Mouse (Mus musculus): ENCODE data around the gene Gtf3c1. TPM values are rescaled to one million over a fixed set of nuclear protein-coding genes. Genes with fewer than 3 reads are reported as not detected.

Gene Gtf3c1
- polyA plus RNA-seq, 1 experiment from 2014 or later: 37.0 TPM

- Histone ChIP-seq H3K4me1 (ENCODE audit: insufficient read depth) (no peaks in the 10 kb centered on the region), H3K36me3 (ENCODE audit: insufficient read depth) (no peaks in the 10 kb centered on the region), H3K4me2 (no peak overlapping the region), H3K27ac (ENCODE audit: low read depth) (no peak overlapping the region), H3K9me3 (ENCODE audit: low read depth, low read length) (no peaks in the 10 kb centered on the region), H3K4me3 (ENCODE audit: low read depth, low read length) (no peak overlapping the region), H3K27me3 (ENCODE audit: insufficient read depth, low read length) (no peaks in the 10 kb centered on the region), H3K9ac (no peak overlapping the region)
- no peak for ATAC-seq (ENCODE audit: insufficient read depth)
- no peak for TF ChIP-seq CTCF (IDR thresholded peaks at IDR 0.05; ENCODE audit: low read depth)
- no peak for DNase-seq
- WGBS: 66% methylated on average over 2 of the region's 2 CpGs
Measured at GRCm38 (mm10) chr7:125606265-125607164, 101.1 kb downstream of the Gtf3c1 start.

- H3K9ac ChIP-seq: no peak overlapping the region
- 37% methylated on average over 4 of the region's 4 CpGs for WGBS
- 0 out of 2 replicates have a peak, but pooled peaks cover under 1% of the 10 kb centered on the region for H3K4me1 ChIP-seq (ENCODE audit: insufficient read depth)
- DNase-seq (no peak), ATAC-seq (ENCODE audit: insufficient read depth) (no peak)
- no peak overlapping the region for H3K4me3 ChIP-seq (ENCODE audit: low read depth, low read length)
- H3K27ac ChIP-seq (ENCODE audit: low read depth): no peak overlapping the region
- no peaks in the 10 kb centered on the region for H3K9me3 ChIP-seq (ENCODE audit: low read depth, low read length)
- H3K36me3 ChIP-seq (ENCODE audit: insufficient read depth): no peaks in the 10 kb centered on the region
- no peak for TF ChIP-seq CTCF (IDR thresholded peaks at IDR 0.05; ENCODE audit: low read depth)
- H3K27me3 ChIP-seq (ENCODE audit: insufficient read depth, low read length): no peaks in the 10 kb centered on the region
- no peak overlapping the region for H3K4me2 ChIP-seq
Measured at GRCm38 (mm10) chr7:125605725-125606139, 101.8 kb downstream of the Gtf3c1 start.

GRCm38 (mm10) chr7:125604362-125605319 is 102.9 kb downstream of the Gtf3c1 start:
- TF ChIP-seq CTCF (IDR thresholded peaks at IDR 0.05; ENCODE audit: low read depth): no peak
- ATAC-seq (ENCODE audit: insufficient read depth) (no peak), DNase-seq (no peak)
- H3K27ac ChIP-seq (ENCODE audit: low read depth): no peak overlapping the region
- H3K4me3 ChIP-seq (ENCODE audit: low read depth, low read length): no peak overlapping the region
- 72% methylated on average over 12 of the region's 12 CpGs for WGBS
- H3K36me3 ChIP-seq (ENCODE audit: insufficient read depth): no peaks in the 10 kb centered on the region
- H3K4me1 ChIP-seq (ENCODE audit: insufficient read depth): 0 out of 2 replicates have a peak, but pooled peaks cover 2% of the 10 kb centered on the region
- no peak overlapping the region for H3K4me2 ChIP-seq
- no peaks in the 10 kb centered on the region for H3K27me3 ChIP-seq (ENCODE audit: insufficient read depth, low read length)
- no peaks in the 10 kb centered on the region for H3K9me3 ChIP-seq (ENCODE audit: low read depth, low read length)
- H3K9ac ChIP-seq: no peak overlapping the region

GRCm38 (mm10) chr7:125603185-125603631 is 104.4 kb downstream of the Gtf3c1 start, which contains the start of gene Il21r:
Gene Il21r, plus strand, starts transcription at chr7:125603429.
- ATAC-seq (ENCODE audit: insufficient read depth): no peak
- TF ChIP-seq CTCF (IDR thresholded peaks at IDR 0.05; ENCODE audit: low read depth): no peak
- H3K27me3 ChIP-seq (ENCODE audit: insufficient read depth, low read length): no peaks in the 10 kb centered on the region
- H3K9ac ChIP-seq: no peak within 1 kb of the TSS
- H3K27ac ChIP-seq (ENCODE audit: low read depth): no peak within 1 kb of the TSS
- H3K36me3 ChIP-seq (ENCODE audit: insufficient read depth): no peaks in the 10 kb centered on the region
- no peak within 1 kb of the TSS for H3K4me2 ChIP-seq
- H3K4me3 ChIP-seq (ENCODE audit: low read depth, low read length): no peak within 1 kb of the TSS
- no peak for DNase-seq
- 0 out of 2 replicates have a peak, but pooled peaks cover 2% of the 10 kb centered on the region for H3K4me1 ChIP-seq (ENCODE audit: insufficient read depth)
- H3K9me3 ChIP-seq (ENCODE audit: low read depth, low read length): no peaks in the 10 kb centered on the region
- 61% methylated on average over 11 of the region's 11 CpGs for WGBS

- no peak for ATAC-seq (ENCODE audit: insufficient read depth)
- H3K4me3 ChIP-seq (ENCODE audit: low read depth, low read length): no peak overlapping the region
- no peaks in the 10 kb centered on the region for H3K27me3 ChIP-seq (ENCODE audit: insufficient read depth, low read length)
- H3K27ac ChIP-seq (ENCODE audit: low read depth): no peak overlapping the region
- 0 out of 2 replicates have a peak, but pooled peaks cover 2% of the 10 kb centered on the region for H3K4me1 ChIP-seq (ENCODE audit: insufficient read depth)
- H3K9ac ChIP-seq: no peak overlapping the region
- WGBS: 62% methylated on average over 11 of the region's 11 CpGs
- no peaks in the 10 kb centered on the region for H3K36me3 ChIP-seq (ENCODE audit: insufficient read depth)
- H3K4me2 ChIP-seq: no peak overlapping the region
- TF ChIP-seq CTCF (IDR thresholded peaks at IDR 0.05; ENCODE audit: low read depth): no peak
- DNase-seq: no peak
- no peaks in the 10 kb centered on the region for H3K9me3 ChIP-seq (ENCODE audit: low read depth, low read length)
Measured at GRCm38 (mm10) chr7:125601821-125602448, 105.6 kb downstream of the Gtf3c1 start.

- Histone ChIP-seq H3K4me3 (ENCODE audit: low read depth, low read length) (no peak overlapping the region), H3K4me2 (no peak overlapping the region), H3K27me3 (ENCODE audit: insufficient read depth, low read length) (no peaks in the 10 kb centered on the region), H3K27ac (ENCODE audit: low read depth) (no peak overlapping the region), H3K4me1 (ENCODE audit: insufficient read depth) (0 out of 2 replicates have a peak, but pooled peaks cover 2% of the 10 kb centered on the region), H3K9ac (no peak overlapping the region), H3K9me3 (ENCODE audit: low read depth, low read length) (no peaks in the 10 kb centered on the region), H3K36me3 (ENCODE audit: insufficient read depth) (no peaks in the 10 kb centered on the region)
- ATAC-seq (ENCODE audit: insufficient read depth) (no peak), DNase-seq (no peak)
- WGBS: 81% methylated on average over 6 of the region's 6 CpGs
- no peak for TF ChIP-seq CTCF (IDR thresholded peaks at IDR 0.05; ENCODE audit: low read depth)
Measured at GRCm38 (mm10) chr7:125601280-125601670, 106.3 kb downstream of the Gtf3c1 start.
